Mouse (Mus musculus): ENCODE results near the gene Gm10488. TPM values are rescaled to one million over a fixed set of nuclear protein-coding genes. Genes with fewer than 3 reads are reported as not detected.
"Not testable (repeated sequence)": the region's sequence is repeated elsewhere in the genome, so short reads cannot be mapped to it uniquely, and the experiment has no call there.

Gm10488 gene
- not detected in 2 replicates for polyA plus RNA-seq (2012)

- not testable (repeated sequence) for TF ChIP-seq GATA1 (IDR thresholded peaks at IDR 0.05; ENCODE audit: low read length)
These were observed at the start of gene Gm10488 for GRCm38 (mm10) chrX:29976014-29976413. Gene Gm10488 (plus strand): TSS chrX:29976314.

All from G1E-ER4 (cell line).